Mouse (Mus musculus): Measurements from ENCODE around the gene Gm17268. TPM values are rescaled to one million over a fixed set of nuclear protein-coding genes. Genes with fewer than 3 reads are reported as not detected.
A peak's percentile ranks its signal among the peaks of the same experiment; 100 is the strongest.

Gm17268 gene
- polyA plus RNA-seq, 1 experiment, result not detected

DNA sequence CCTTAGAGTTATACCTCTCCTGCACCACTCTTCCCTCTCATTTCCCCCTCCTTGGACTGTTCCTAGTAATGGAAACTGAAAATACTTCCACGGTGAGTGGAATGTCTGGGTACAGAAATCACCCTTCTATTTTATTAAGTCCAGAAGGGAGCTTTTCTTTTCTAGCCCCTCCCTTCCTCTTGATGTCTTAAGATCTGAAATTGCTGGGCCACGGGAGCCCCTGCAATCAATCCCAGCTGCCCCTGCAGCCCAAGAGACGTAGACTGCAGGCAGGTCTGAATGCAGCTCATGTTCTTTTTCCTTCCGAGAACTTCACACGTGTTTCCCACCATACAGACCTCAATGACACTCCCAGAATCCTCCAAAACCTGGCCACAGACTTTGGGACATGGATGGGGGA lies 37.8 kb downstream of the Gm17268 start:
- H3K4me3 ChIP-seq (ENCODE audit: control insufficient read depth, low read depth, low read length), result no peak overlapping the region
- TF ChIP-seq POLR2A (IDR thresholded peaks at IDR 0.05; ENCODE audit: control insufficient read depth, low read depth, low read length) (no peak), CTCF (IDR thresholded peaks at IDR 0.05; ENCODE audit: control insufficient read depth, insufficient read depth, insufficient replicate concordance, low read depth, low read length) (no peak)
- no peaks in the 10 kb centered on the region for H3K27me3 ChIP-seq (ENCODE audit: control insufficient read depth, insufficient read depth, low read length)
- H3K27ac ChIP-seq (ENCODE audit: control insufficient read depth, insufficient read depth, low read depth, low read length), result no peak overlapping the region
- no peaks in the 10 kb centered on the region for H3K4me1 ChIP-seq (ENCODE audit: control insufficient read depth, insufficient read depth, low read length)
- no peaks in the 10 kb centered on the region for H3K36me3 ChIP-seq (ENCODE audit: control insufficient read depth, insufficient read depth, low read length)

DNA sequence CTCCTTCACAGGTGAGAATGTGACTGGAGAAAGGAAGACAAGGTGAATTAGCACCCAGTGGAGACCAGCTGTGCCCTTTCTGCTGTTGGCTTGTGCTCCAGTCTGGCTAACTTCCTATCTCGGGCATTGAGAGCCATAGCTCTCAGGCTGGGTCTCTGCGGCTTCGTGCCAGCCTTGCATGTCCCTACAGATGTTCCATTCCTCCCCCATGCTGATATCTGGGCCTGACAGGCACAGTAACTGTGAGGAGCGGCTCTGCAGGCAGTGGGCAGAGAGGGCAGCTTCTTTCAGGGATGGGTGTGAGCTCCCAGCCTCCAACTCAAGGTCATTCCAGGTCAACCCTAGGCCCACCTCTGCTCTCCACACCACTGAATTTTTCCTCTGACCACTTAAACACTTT lies 38.9 kb downstream of the Gm17268 start:
- Histone ChIP-seq H3K27me3 (ENCODE audit: control insufficient read depth, insufficient read depth, low read length) (no peaks in the 10 kb centered on the region), H3K27ac (ENCODE audit: control insufficient read depth, insufficient read depth, low read depth, low read length) (no peak overlapping the region), H3K36me3 (ENCODE audit: control insufficient read depth, insufficient read depth, low read length) (no peaks in the 10 kb centered on the region), H3K4me1 (ENCODE audit: control insufficient read depth, insufficient read depth, low read length) (no peaks in the 10 kb centered on the region), H3K4me3 (ENCODE audit: control insufficient read depth, low read depth, low read length) (no peak overlapping the region)
- TF ChIP-seq CTCF (IDR thresholded peaks at IDR 0.05; ENCODE audit: control insufficient read depth, insufficient read depth, insufficient replicate concordance, low read depth, low read length) (no peak), POLR2A (IDR thresholded peaks at IDR 0.05; ENCODE audit: control insufficient read depth, low read depth, low read length) (no peak)

DNA sequence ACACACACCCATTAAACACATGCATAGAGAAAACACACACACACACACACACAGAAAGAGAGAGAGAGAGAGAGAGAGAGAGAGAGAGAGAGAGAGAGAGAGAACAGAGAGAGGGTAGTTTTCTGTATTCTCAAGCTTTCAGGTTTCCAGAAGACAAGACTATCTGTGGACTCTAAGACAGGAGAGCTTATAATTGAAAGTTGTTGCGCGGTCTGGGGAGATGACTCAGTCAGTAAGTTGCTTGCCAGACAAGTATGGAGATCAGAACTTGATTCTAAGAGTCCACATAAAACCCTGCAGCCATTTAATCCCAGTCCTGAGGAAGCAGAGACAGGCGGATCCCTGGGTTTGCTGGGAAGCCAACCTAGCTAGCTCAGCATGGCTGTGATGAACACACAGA lies 39.7 kb downstream of the Gm17268 start:
- Histone ChIP-seq H3K36me3 (ENCODE audit: control insufficient read depth, insufficient read depth, low read length) (no peaks in the 10 kb centered on the region), H3K4me3 (ENCODE audit: control insufficient read depth, low read depth, low read length) (no peak overlapping the region), H3K27ac (ENCODE audit: control insufficient read depth, insufficient read depth, low read depth, low read length) (no peak overlapping the region), H3K27me3 (ENCODE audit: control insufficient read depth, insufficient read depth, low read length) (no peaks in the 10 kb centered on the region), H3K4me1 (ENCODE audit: control insufficient read depth, insufficient read depth, low read length) (no peaks in the 10 kb centered on the region)
- TF ChIP-seq CTCF (IDR thresholded peaks at IDR 0.05; ENCODE audit: control insufficient read depth, insufficient read depth, insufficient replicate concordance, low read depth, low read length) (no peak), POLR2A (IDR thresholded peaks at IDR 0.05; ENCODE audit: control insufficient read depth, low read depth, low read length) (no peak)

DNA sequence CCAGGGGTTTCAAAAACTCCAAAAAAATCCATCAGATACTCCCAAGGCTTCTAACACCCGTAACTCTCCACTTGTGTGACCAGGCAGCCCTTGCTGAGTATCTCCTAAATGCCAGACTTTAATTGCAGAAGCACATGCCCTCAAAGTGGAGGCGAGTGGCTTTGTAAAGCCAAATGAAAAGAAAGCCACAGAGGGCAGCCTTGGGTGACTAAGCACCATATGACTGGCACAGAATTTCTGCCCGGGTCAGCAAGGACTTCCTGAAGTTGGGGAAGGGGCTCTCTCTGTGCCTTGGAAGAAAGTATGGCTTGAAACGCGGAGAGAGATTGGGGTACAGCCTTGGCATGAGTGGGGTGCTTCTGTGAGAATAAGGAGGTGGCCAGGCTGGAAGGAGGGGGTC lies 41.3 kb downstream of the Gm17268 start:
- Histone ChIP-seq H3K4me1 (ENCODE audit: control insufficient read depth, insufficient read depth, low read length) (no peaks in the 10 kb centered on the region), H3K4me3 (ENCODE audit: control insufficient read depth, low read depth, low read length) (no peak overlapping the region), H3K36me3 (ENCODE audit: control insufficient read depth, insufficient read depth, low read length) (no peaks in the 10 kb centered on the region), H3K27me3 (ENCODE audit: control insufficient read depth, insufficient read depth, low read length) (no peaks in the 10 kb centered on the region), H3K27ac (ENCODE audit: control insufficient read depth, insufficient read depth, low read depth, low read length) (no peak overlapping the region)
- no peak for TF ChIP-seq CTCF (IDR thresholded peaks at IDR 0.05; ENCODE audit: control insufficient read depth, insufficient read depth, insufficient replicate concordance, low read depth, low read length)
- TF ChIP-seq POLR2A (IDR thresholded peaks at IDR 0.05; ENCODE audit: control insufficient read depth, low read depth, low read length), result no peak

DNA sequence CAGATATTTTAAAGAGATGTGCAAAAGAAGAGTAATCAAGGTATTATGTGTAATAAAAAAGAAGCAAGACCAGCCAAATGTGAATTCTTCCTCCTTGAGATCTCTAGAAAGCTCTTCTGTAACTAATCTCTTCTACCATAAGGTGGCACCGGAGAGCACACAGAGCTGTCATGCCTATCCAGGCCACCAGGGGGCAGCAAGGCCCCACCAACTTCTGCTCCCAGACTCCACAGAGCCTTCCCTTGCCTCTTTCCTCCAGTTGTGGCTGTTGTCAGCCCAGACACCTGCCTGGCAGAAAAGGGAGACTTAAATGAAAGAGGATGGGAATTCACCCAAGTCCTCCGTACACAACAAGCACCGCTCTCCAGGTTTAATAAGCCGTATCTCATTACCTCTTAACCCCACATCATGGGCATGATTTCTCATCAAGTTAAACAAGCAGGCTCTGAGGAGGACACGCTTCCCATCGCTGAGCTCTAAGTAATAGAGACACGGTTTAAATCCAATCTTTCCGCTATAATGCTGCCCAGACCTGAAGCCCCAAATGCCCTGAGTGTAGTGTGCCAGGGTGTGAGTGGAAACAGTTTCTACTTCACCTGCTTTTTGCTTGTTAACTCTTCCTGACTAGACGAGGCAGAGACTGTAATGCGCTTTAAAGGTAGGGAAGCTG lies 42.1 kb downstream of the Gm17268 start:
- TF ChIP-seq POLR2A (IDR thresholded peaks at IDR 0.05; ENCODE audit: control insufficient read depth, low read depth, low read length), result no peak
- peak; percentile 100 for TF ChIP-seq CTCF (IDR thresholded peaks at IDR 0.05; ENCODE audit: control insufficient read depth, insufficient read depth, insufficient replicate concordance, low read depth, low read length)
- H3K4me3 ChIP-seq (ENCODE audit: control insufficient read depth, low read depth, low read length), result no peak overlapping the region

DNA sequence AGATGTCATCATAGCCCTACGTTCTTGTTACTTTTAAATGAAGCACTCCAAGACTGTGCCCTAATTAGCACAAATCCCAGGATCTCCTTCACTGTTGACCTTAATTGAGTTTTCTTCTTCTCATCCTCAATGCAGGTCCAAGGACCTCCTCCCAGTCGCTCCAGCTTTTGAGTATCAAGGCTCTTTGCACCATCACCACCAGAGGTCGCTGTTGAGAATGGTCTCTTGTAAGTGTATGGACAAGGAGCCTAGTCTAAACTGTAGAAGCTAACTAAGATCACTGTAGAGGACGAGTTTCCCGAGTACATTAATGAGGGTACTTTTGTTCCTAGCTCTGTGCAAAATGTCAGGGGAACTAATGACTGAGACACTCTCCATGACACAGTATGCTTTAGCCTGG lies 55.2 kb downstream of the Gm17268 start:
- Histone ChIP-seq H3K36me3 (ENCODE audit: control insufficient read depth, insufficient read depth, low read length) (no peaks in the 10 kb centered on the region), H3K27ac (ENCODE audit: control insufficient read depth, insufficient read depth, low read depth, low read length) (no peak overlapping the region), H3K4me3 (ENCODE audit: control insufficient read depth, low read depth, low read length) (no peak overlapping the region), H3K4me1 (ENCODE audit: control insufficient read depth, insufficient read depth, low read length) (no peaks in the 10 kb centered on the region; the same call in 1 of the 2 replicates), H3K27me3 (ENCODE audit: control insufficient read depth, insufficient read depth, low read length) (no peaks in the 10 kb centered on the region)
- TF ChIP-seq CTCF (IDR thresholded peaks at IDR 0.05; ENCODE audit: control insufficient read depth, insufficient read depth, insufficient replicate concordance, low read depth, low read length) (peak; percentile 38; the same call in 1 of the 2 replicates), POLR2A (IDR thresholded peaks at IDR 0.05; ENCODE audit: control insufficient read depth, low read depth, low read length) (no peak)

More for the DNA sequence above, 42.1 kb downstream of the Gm17268 start:
- no peaks in the 10 kb centered on the region for H3K36me3 ChIP-seq (ENCODE audit: control insufficient read depth, insufficient read depth, low read length)
- H3K27ac ChIP-seq (ENCODE audit: control insufficient read depth, insufficient read depth, low read depth, low read length), result no peak overlapping the region
- no peaks in the 10 kb centered on the region for H3K27me3 ChIP-seq (ENCODE audit: control insufficient read depth, insufficient read depth, low read length)
- H3K4me1 ChIP-seq (ENCODE audit: control insufficient read depth, insufficient read depth, low read length), result no peaks in the 10 kb centered on the region

DNA sequence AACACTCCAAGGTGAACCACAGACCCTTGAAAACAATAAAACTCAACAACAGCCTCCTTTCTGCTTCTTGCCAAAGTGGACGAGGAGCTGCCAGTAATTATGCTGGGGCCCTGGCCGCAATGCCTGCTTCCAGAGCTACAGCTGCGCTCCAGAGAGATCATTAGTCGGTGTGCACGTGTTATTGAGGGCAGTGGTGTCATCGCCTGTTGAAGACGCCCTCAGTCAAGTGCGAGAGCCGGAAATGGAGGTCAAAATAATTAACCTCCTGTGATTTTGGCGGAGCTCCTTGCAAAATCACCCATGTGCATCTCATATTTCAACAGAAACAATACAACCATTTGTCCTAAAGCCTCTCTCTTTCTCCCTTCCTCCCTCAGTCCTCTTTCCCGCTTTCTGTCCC lies 56.2 kb downstream of the Gm17268 start:
- H3K4me3 ChIP-seq (ENCODE audit: control insufficient read depth, low read depth, low read length), result no peak overlapping the region
- no peaks in the 10 kb centered on the region for H3K27me3 ChIP-seq (ENCODE audit: control insufficient read depth, insufficient read depth, low read length)
- no peak for TF ChIP-seq CTCF (IDR thresholded peaks at IDR 0.05; ENCODE audit: control insufficient read depth, insufficient read depth, insufficient replicate concordance, low read depth, low read length)
- TF ChIP-seq POLR2A (IDR thresholded peaks at IDR 0.05; ENCODE audit: control insufficient read depth, low read depth, low read length), result no peak
- H3K27ac ChIP-seq (ENCODE audit: control insufficient read depth, insufficient read depth, low read depth, low read length), result no peak overlapping the region
- no peaks in the 10 kb centered on the region for H3K36me3 ChIP-seq (ENCODE audit: control insufficient read depth, insufficient read depth, low read length)
- no peaks in the 10 kb centered on the region; the same call in 1 of the 2 replicates for H3K4me1 ChIP-seq (ENCODE audit: control insufficient read depth, insufficient read depth, low read length)

Other genes starting within 250 kb of the Gm17268 start
- gene 5530401A14Rik, start 177.9 kb downstream of the Gm17268 start, polyA plus RNA-seq (2012; rRNA removed), result not detected in 2 replicates
- 0.41 and 0.58 TPM in 2 replicates for gene Asic2, start 70.1 kb downstream of the Gm17268 start, polyA plus RNA-seq (2012; rRNA removed)
- 0.13 and 0.15 TPM in 2 replicates for gene Ccl2, start 3.0 kb downstream of the Gm17268 start, polyA plus RNA-seq (2012; rRNA removed)
- not detected in 2 replicates for gene Ccl7, start 7.2 kb upstream of the Gm17268 start, polyA plus RNA-seq (2012; rRNA removed)
- gene Ccl11, start 19.3 kb upstream of the Gm17268 start, polyA plus RNA-seq (2012; rRNA removed), result 0.16 TPM in 1 of 2 replicates, not detected in the other
- gene Ccl12, start 63.3 kb upstream of the Gm17268 start, polyA plus RNA-seq (2012; rRNA removed), result 0.25 and 0.99 TPM in 2 replicates
- 1.1 and 2.5 TPM in 2 replicates for gene Ccl8, start 76.6 kb upstream of the Gm17268 start, polyA plus RNA-seq (2012; rRNA removed)

All from testis, adult 2 months (tissue).